Mouse (Mus musculus) heart, embryonic 16.5 days (tissue): ENCODE measurements at regions not wholly inside any gene's neighbourhood (a gene's known extent, or its start where the extent isn't known, plus 50 kb on each side); places are given as distances from the start of the nearest gene placed in this dataset.

Experiments
- ATAC-seq: fragments of 200-750 bp; cut with Nextera tagmentation; replicated peaks from 2 replicates; pipeline ENCODE4 v1.8.0; 2017; ENCODE audit warnings: moderate number of reproducible peaks; ENCODE audit not compliant: insufficient read depth, low FRiP score; ENCODE audit errors: extremely low read depth
- H3K27ac ChIP-seq: fragments of 300-500 bp; sonication (generic); 2 replicates; pipeline ENCODE4 v1.5.1; 2014; ENCODE audit warnings: mild to moderate bottlenecking, low read length, control low read depth, moderate library complexity
- H3K27me3 ChIP-seq: fragments of 300-500 bp; sonication (generic); 2 replicates; pipeline ENCODE4 v1.6.1; 2014; ENCODE audit warnings: low read length, mixed read lengths; ENCODE audit not compliant: control insufficient read depth, insufficient read depth
- H3K36me3 ChIP-seq: fragments of 300-500 bp; sonication (generic); 2 replicates; pipeline ENCODE4 v1.6.1; 2014; ENCODE audit not compliant: control insufficient read depth, insufficient read depth
- H3K4me1 ChIP-seq: fragments of 300-500 bp; sonication (generic); 2 replicates; pipeline ENCODE4 v1.6.1; 2014; ENCODE audit warnings: low read length, mixed read lengths; ENCODE audit not compliant: control insufficient read depth, insufficient read depth
- H3K4me2 ChIP-seq: fragments of 300-500 bp; sonication (generic); 2 replicates; pipeline ENCODE4 v1.6.1; 2014; ENCODE audit warnings: low read depth, mild to moderate bottlenecking, control low read depth, low read length
- H3K4me3 ChIP-seq: fragments of 300-500 bp; sonication (generic); 2 replicates; pipeline ENCODE4 v1.5.1; 2014; ENCODE audit warnings: mild to moderate bottlenecking, control low read depth, low read length
- H3K9ac ChIP-seq: fragments of 300-500 bp; sonication (generic); 2 replicates; pipeline ENCODE4 v1.6.1; 2014; ENCODE audit warnings: low read length, control low read depth
- H3K9me3 ChIP-seq: fragments of 300-500 bp; sonication (generic); replicated peaks from 2 replicates; pipeline ENCODE4 v1.6.1; 2016; ENCODE audit warnings: low read length; ENCODE audit not compliant: control insufficient read depth
- WGBS: fragments of 180-500 bp; shearing (Covaris S2); extraction: QIAGEN DNeasy Blood & Tissue Kit; methylation state at CpG from one replicate; pipeline ENCODE4 v1.1.7; 2014; 5-methylcytosine and 5-hydroxymethylcytosine counted together

DNA sequence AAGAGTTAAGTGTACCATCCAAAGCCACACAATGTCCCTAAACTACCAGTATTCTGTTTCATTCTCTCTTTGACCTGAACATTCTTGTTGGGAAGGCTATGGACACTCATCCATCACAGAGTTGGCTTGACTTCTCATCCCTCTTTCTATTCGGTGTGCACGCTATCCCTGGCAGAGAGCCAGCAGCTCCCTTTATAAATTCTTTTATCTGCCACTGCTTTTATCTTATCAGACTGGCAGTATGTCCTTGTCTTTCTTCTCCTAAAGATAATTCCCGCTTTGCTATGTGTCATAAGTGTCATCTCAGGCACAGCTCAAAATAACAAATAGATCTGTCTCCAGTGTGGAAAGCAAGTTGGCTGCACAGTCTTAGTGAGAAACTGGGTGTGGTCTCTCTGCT, 106.6 kb upstream of the Lipc start:
- Histone ChIP-seq H3K4me1 (peaks cover 5% of the 10 kb centered on the region), H3K27ac (no peak overlapping the region), H3K36me3 (no peaks in the 10 kb centered on the region), H3K4me2 (no peak overlapping the region), H3K9ac (no peak overlapping the region), H3K4me3 (no peak overlapping the region), H3K9me3 (no peaks in the 10 kb centered on the region), H3K27me3 (no peaks in the 10 kb centered on the region)
- ATAC-seq, result peak; percentile 23; the same call in 1 of the 2 replicates
- WGBS, result 12% methylated on average over 3 of the region's 3 CpGs

- H3K27ac ChIP-seq, result no peak overlapping the region
- H3K4me1 ChIP-seq, result peaks cover 5% of the 10 kb centered on the region
- no peak overlapping the region for H3K4me2 ChIP-seq
- H3K27me3 ChIP-seq, result no peaks in the 10 kb centered on the region
- ATAC-seq, result no peak
- no peaks in the 10 kb centered on the region for H3K9me3 ChIP-seq
- no peaks in the 10 kb centered on the region for H3K36me3 ChIP-seq
- H3K9ac ChIP-seq, result no peak overlapping the region
- H3K4me3 ChIP-seq, result no peak overlapping the region
- WGBS, result 72% methylated on average over 3 of the region's 3 CpGs
Observed at GRCm38 (mm10) chr9:71056836-71057235, 104.8 kb upstream of the Lipc start.

DNA sequence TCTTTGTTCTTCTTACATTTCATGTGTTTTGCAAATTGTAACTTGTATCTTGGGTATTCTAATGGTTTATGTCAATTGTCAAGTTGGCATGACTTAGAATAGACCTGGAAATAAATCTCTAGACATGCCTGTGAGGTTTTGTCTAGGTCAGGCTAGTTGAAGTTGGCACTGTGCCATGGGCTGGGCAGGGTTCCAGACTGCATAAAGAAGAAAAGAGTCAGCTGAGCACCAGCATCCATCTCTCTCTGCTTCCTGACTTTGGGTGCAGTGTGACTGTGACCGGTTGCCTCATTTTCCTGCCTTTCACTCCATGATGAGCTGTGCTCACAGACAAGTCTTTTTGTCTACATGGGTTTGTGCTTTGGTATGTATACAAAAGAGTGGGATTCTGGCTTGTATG, 91.9 kb upstream of the Lipc start:
- Histone ChIP-seq H3K9ac (no peak overlapping the region), H3K27me3 (no peaks in the 10 kb centered on the region), H3K4me1 (no peaks in the 10 kb centered on the region), H3K36me3 (no peaks in the 10 kb centered on the region), H3K9me3 (peaks cover 5% of the 10 kb centered on the region), H3K27ac (no peak overlapping the region), H3K4me3 (no peak overlapping the region), H3K4me2 (no peak overlapping the region)
- 34% methylated on average over 1 of the region's 1 CpGs for WGBS
- ATAC-seq, result peak; percentile 41; the same call in 1 of the 2 replicates

DNA sequence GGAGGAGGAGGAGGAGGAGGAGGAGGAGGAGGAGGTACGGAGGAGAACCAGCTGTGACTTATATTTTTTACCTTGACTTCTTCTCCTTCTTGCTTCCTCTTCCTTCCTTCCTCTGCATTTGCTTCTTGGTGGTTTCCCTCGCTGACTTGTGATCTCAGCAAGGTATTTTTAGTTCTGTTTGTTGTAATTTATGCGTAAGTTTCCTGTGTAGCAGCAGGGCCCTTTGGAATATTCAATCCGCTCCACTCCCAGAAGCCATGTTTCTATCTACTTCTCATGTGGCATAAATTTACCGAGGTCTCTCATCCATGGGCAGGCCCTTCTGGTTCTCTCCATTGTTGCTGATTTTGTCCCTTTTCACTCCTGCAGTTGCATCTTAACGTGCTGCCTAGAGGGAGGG, 83.3 kb upstream of the Lipc start:
- no peaks in the 10 kb centered on the region for H3K27me3 ChIP-seq
- H3K4me2 ChIP-seq, result no peak overlapping the region
- H3K36me3 ChIP-seq, result no peaks in the 10 kb centered on the region
- 75% methylated on average over 6 of the region's 6 CpGs for WGBS
- no peak overlapping the region for H3K4me3 ChIP-seq
- H3K4me1 ChIP-seq, result no peaks in the 10 kb centered on the region
- ATAC-seq, result no peak
- no peak overlapping the region for H3K9ac ChIP-seq
- no peak overlapping the region for H3K27ac ChIP-seq
- H3K9me3 ChIP-seq, result no peaks in the 10 kb centered on the region; the same call in 1 of the 2 replicates

GRCm38 (mm10) chr9:71032156-71032555, 80.1 kb upstream of the Lipc start:
- Histone ChIP-seq H3K36me3 (no peaks in the 10 kb centered on the region), H3K27me3 (no peaks in the 10 kb centered on the region), H3K4me3 (no peak overlapping the region), H3K4me2 (no peak overlapping the region), H3K9me3 (no peaks in the 10 kb centered on the region), H3K4me1 (no peaks in the 10 kb centered on the region), H3K27ac (no peak overlapping the region), H3K9ac (no peak overlapping the region)
- no peak for ATAC-seq

DNA sequence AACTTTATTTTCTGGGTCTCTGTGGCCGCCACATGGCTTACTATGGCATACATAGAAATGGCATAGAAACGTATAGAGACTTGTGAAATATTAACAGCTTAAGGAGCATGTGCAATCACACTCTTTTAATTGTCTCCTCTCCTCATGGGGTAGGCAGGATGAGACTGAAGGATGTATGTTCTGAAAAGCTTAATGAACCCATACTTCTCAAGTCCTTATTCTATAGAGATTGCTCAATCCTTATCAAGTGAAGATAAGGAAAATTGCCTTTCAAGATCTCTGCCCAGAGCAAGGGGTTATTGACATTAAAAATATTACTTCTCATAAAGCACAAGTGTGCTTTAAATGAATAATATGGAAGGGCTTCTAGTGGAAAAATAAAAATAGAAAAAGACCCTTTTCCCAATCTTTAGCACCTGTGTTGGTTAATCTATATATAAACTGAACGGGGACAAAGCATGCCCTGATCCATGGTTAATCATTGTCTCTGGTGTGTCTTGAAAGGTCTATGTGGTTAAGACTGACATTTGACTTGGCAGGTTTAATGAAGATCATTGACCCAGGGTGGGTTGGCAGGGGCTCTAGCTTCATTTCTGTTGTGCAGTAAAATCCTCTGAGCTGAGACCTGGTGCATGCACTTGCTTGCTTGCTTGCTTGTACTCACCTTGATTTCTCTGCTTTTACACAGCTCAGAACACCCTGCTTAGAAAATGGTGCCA, 78.3 kb upstream of the Lipc start:
- no peaks in the 10 kb centered on the region for H3K4me1 ChIP-seq
- no peak overlapping the region for H3K9ac ChIP-seq
- ATAC-seq, result no peak
- no peaks in the 10 kb centered on the region for H3K36me3 ChIP-seq
- H3K4me3 ChIP-seq, result no peak overlapping the region
- no peaks in the 10 kb centered on the region for H3K27me3 ChIP-seq
- no peak overlapping the region for H3K4me2 ChIP-seq
- 64% methylated on average over 3 of the region's 3 CpGs for WGBS
- H3K9me3 ChIP-seq, result no peaks in the 10 kb centered on the region
- no peak overlapping the region for H3K27ac ChIP-seq

- no peak overlapping the region for H3K4me2 ChIP-seq
- H3K27me3 ChIP-seq, result no peaks in the 10 kb centered on the region
- no peak overlapping the region for H3K27ac ChIP-seq
- H3K9me3 ChIP-seq, result no peaks in the 10 kb centered on the region
- H3K36me3 ChIP-seq, result no peaks in the 10 kb centered on the region
- H3K4me3 ChIP-seq, result no peak overlapping the region
- WGBS, result 73% methylated on average over 2 of the region's 2 CpGs
- ATAC-seq, result no peak
- no peaks in the 10 kb centered on the region for H3K4me1 ChIP-seq
- no peak overlapping the region for H3K9ac ChIP-seq
Observed at GRCm38 (mm10) chr9:71028102-71028501, 76.1 kb upstream of the Lipc start.

- H3K9ac ChIP-seq, result no peak overlapping the region
- no peaks in the 10 kb centered on the region for H3K36me3 ChIP-seq
- H3K9me3 ChIP-seq, result no peaks in the 10 kb centered on the region
- no peaks in the 10 kb centered on the region for H3K4me1 ChIP-seq
- H3K27me3 ChIP-seq, result no peaks in the 10 kb centered on the region
- H3K4me3 ChIP-seq, result no peak overlapping the region
- 51% methylated on average over 2 of the region's 2 CpGs for WGBS
- ATAC-seq, result no peak
- no peak overlapping the region for H3K27ac ChIP-seq
- no peak overlapping the region for H3K4me2 ChIP-seq
Observed at GRCm38 (mm10) chr9:71027626-71028025, 75.6 kb upstream of the Lipc start.

- no peaks in the 10 kb centered on the region for H3K4me1 ChIP-seq
- no peaks in the 10 kb centered on the region for H3K9me3 ChIP-seq
- no peaks in the 10 kb centered on the region for H3K36me3 ChIP-seq
- H3K27me3 ChIP-seq, result no peaks in the 10 kb centered on the region
- WGBS, result 71% methylated on average over 3 of the region's 3 CpGs
- ATAC-seq, result no peak
- H3K27ac ChIP-seq, result no peak overlapping the region
- no peak overlapping the region for H3K9ac ChIP-seq
- no peak overlapping the region for H3K4me3 ChIP-seq
- H3K4me2 ChIP-seq, result no peak overlapping the region
Observed at GRCm38 (mm10) chr9:71025196-71025595, 73.2 kb upstream of the Lipc start.
